In genomic region chr6:115838161-115838597, GRCm38 (mm10) we compare ENCODE assay signal across 9 mouse cellular contexts. TPM values are rescaled to one million over a fixed set of nuclear protein-coding genes. Genes with fewer than 3 reads are reported as not detected.
A peak's percentile ranks its signal among the peaks of the same experiment; 100 is the strongest.
DNase-seq lines count a peak whose midpoint lies in the region; ATAC-seq lines count a peak whose summit lies in the region.
"Had no signal": no experiment of that assay in that cellular context is flagged by ENCODE, and none has a peak within 500 bp of the region (broad histone marks: within the 10 kb centered on the region; RNA-seq: fewer than 3 reads in every experiment).

TSS of gene Efcab12 (minus strand) at chr6:115838412.

- H3K9me3 ChIP-seq in heart, embryonic 13.5 days = no peaks in the 10 kb centered on the region
- no peaks in the 10 kb centered on the region for H3K9me3 ChIP-seq in kidney, embryonic 16.5 days (ENCODE audit: low read length)
- H3K9me3 ChIP-seq in limb, embryonic 15.5 days = no peaks in the 10 kb centered on the region
- H3K9me3 ChIP-seq in midbrain, embryonic 16.5 days (replicated peaks; ENCODE audit: control insufficient read depth, low read length, poor library complexity, severe bottlenecking) = no peaks in the 10 kb centered on the region
- H3K9me3 ChIP-seq in stomach, embryonic 16.5 days (replicated peaks; ENCODE audit: control insufficient read depth, low read length) = no peaks in the 10 kb centered on the region

- H3K4me3 ChIP-seq in brown adipose tissue, adult 24 weeks (ENCODE audit: insufficient read depth, low read depth, low read length) = peak within 1 kb of the TSS; percentile 59
- peak within 1 kb of the TSS; percentile 47 for H3K4me3 ChIP-seq in heart, embryonic 13.5 days
- H3K4me3 ChIP-seq in kidney, embryonic 16.5 days (ENCODE audit: low read length) = peak within 1 kb of the TSS; percentile 42
- H3K4me3 ChIP-seq in limb, embryonic 15.5 days = peak within 1 kb of the TSS; percentile 35
- peak within 1 kb of the TSS; percentile 40 for H3K4me3 ChIP-seq in midbrain, embryonic 16.5 days (ENCODE audit: low read depth, low read length)
- H3K4me3 ChIP-seq in stomach, embryonic 16.5 days (replicated peaks; ENCODE audit: low read length) = peak within 1 kb of the TSS; percentile 40

- under 1% methylated on average over 19 of the region's 19 CpGs for WGBS in heart, embryonic 13.5 days
- whole genome bisulfite sequencing in kidney, embryonic 16.5 days = 1% methylated on average over 19 of the region's 19 CpGs
- WGBS in limb, embryonic 15.5 days = 2% methylated on average over 19 of the region's 19 CpGs
- under 1% methylated on average over 19 of the region's 19 CpGs for WGBS in midbrain, embryonic 16.5 days
- 1% methylated on average over 19 of the region's 19 CpGs for WGBS in stomach, embryonic 16.5 days

- H3K4me2 ChIP-seq in heart, embryonic 13.5 days = peak within 1 kb of the TSS; percentile 71
- H3K4me2 ChIP-seq in kidney, embryonic 16.5 days (replicated peaks; ENCODE audit: low read depth, low read length) = peak within 1 kb of the TSS; percentile 64
- H3K4me2 ChIP-seq in limb, embryonic 15.5 days = peak within 1 kb of the TSS; percentile 63
- H3K4me2 ChIP-seq in midbrain, embryonic 16.5 days (ENCODE audit: low read length) = peak within 1 kb of the TSS; percentile 80
- peak within 1 kb of the TSS; percentile 66 for H3K4me2 ChIP-seq in stomach, embryonic 16.5 days (ENCODE audit: low read depth, low read length)

- H3K27me3 ChIP-seq in heart, embryonic 13.5 days (replicated peaks) = no peaks in the 10 kb centered on the region
- no peaks in the 10 kb centered on the region for H3K27me3 ChIP-seq in kidney, embryonic 16.5 days (ENCODE audit: insufficient read depth, low read length)
- no peaks in the 10 kb centered on the region for H3K27me3 ChIP-seq in limb, embryonic 15.5 days
- no peaks in the 10 kb centered on the region for H3K27me3 ChIP-seq in midbrain, embryonic 16.5 days (ENCODE audit: control insufficient read depth, insufficient read depth, low read depth, low read length)
- no peaks in the 10 kb centered on the region for H3K27me3 ChIP-seq in stomach, embryonic 16.5 days (ENCODE audit: control insufficient read depth, insufficient read depth, low read length)
- H3K27me3 ChIP-seq: CH12.LX had no signal

- peaks cover 21% of the 10 kb centered on the region for H3K36me3 ChIP-seq in heart, embryonic 13.5 days
- 0 out of 2 replicates have a peak, but pooled peaks cover 10% of the 10 kb centered on the region for H3K36me3 ChIP-seq in kidney, embryonic 16.5 days (ENCODE audit: insufficient read depth, low read length)
- peaks cover 15% of the 10 kb centered on the region for H3K36me3 ChIP-seq in limb, embryonic 15.5 days
- H3K36me3 ChIP-seq in midbrain, embryonic 16.5 days (ENCODE audit: control insufficient read depth, insufficient read depth, low read length) = peaks cover 4% of the 10 kb centered on the region; the same call in 1 of the 2 replicates
- H3K36me3 ChIP-seq in stomach, embryonic 16.5 days (ENCODE audit: control insufficient read depth, insufficient read depth, low read length) = 0 out of 2 replicates have a peak, but pooled peaks cover 5% of the 10 kb centered on the region

- DNase-seq in B cell, adult 2 months = peak; percentile 14 to 31

- ATAC-seq in erythroid progenitor cell, adult 5-6 weeks (replicated peaks; ENCODE audit: low FRiP score, poor library complexity, severe bottlenecking) = peak; percentile 96
- 0 out of 2 replicates have a peak, but pooled peaks have one; percentile 31 for ATAC-seq in heart, embryonic 13.5 days (ENCODE audit: extremely low read depth, insufficient number of reproducible peaks, low FRiP score, low TSS enrichment)
- peak; percentile 93 for ATAC-seq in kidney, embryonic 16.5 days (ENCODE audit: low FRiP score, low TSS enrichment)
- ATAC-seq in limb, embryonic 15.5 days (ENCODE audit: insufficient number of reproducible peaks, low FRiP score, low TSS enrichment, low read depth) = peak; percentile 80; the same call in 1 of the 2 replicates
- ATAC-seq in midbrain, embryonic 16.5 days = peak; percentile 96
- peak; percentile 92 for ATAC-seq in stomach, embryonic 16.5 days (ENCODE audit: insufficient read depth, low FRiP score)

- H3K4me1 ChIP-seq in brown adipose tissue, adult 24 weeks (ENCODE audit: control insufficient read depth, insufficient read depth, insufficient read length, low read length) = no peaks in the 10 kb centered on the region
- H3K4me1 ChIP-seq in heart, embryonic 13.5 days = peaks cover 14% of the 10 kb centered on the region
- H3K4me1 ChIP-seq in kidney, embryonic 16.5 days (ENCODE audit: insufficient read depth, low read length) = peaks cover 5% of the 10 kb centered on the region
- H3K4me1 ChIP-seq in limb, embryonic 15.5 days = peaks cover 7% of the 10 kb centered on the region
- H3K4me1 ChIP-seq in midbrain, embryonic 16.5 days (ENCODE audit: control insufficient read depth, insufficient read depth, low read length) = peaks cover 3% of the 10 kb centered on the region; the same call in 1 of the 2 replicates
- H3K4me1 ChIP-seq in stomach, embryonic 16.5 days (ENCODE audit: control insufficient read depth, insufficient read depth, low read length) = peaks cover 4% of the 10 kb centered on the region

- H3K9ac ChIP-seq in heart, embryonic 13.5 days = peak within 1 kb of the TSS; percentile 61
- H3K9ac ChIP-seq in kidney, embryonic 16.5 days (replicated peaks; ENCODE audit: low read length) = peak within 1 kb of the TSS; percentile 55
- no peak within 1 kb of the TSS for H3K9ac ChIP-seq in limb, embryonic 15.5 days
- peak within 1 kb of the TSS; percentile 51; the same call in 1 of the 2 replicates for H3K9ac ChIP-seq in midbrain, embryonic 16.5 days (ENCODE audit: low read depth, low read length)
- peak within 1 kb of the TSS; percentile 43 for H3K9ac ChIP-seq in stomach, embryonic 16.5 days (ENCODE audit: low read length)

- H3K27ac ChIP-seq in brown adipose tissue, adult 24 weeks (replicated peaks; ENCODE audit: low read depth, low read length) = no peak within 1 kb of the TSS
- 0 out of 2 replicates have a peak within 1 kb of the TSS, but pooled peaks have one; percentile 0 for H3K27ac ChIP-seq in heart, embryonic 13.5 days (replicated peaks)
- peak within 1 kb of the TSS; percentile 56 for H3K27ac ChIP-seq in kidney, embryonic 16.5 days (ENCODE audit: low read length)
- H3K27ac ChIP-seq in limb, embryonic 15.5 days = no peak within 1 kb of the TSS
- H3K27ac ChIP-seq in midbrain, embryonic 16.5 days (ENCODE audit: low read length) = peak within 1 kb of the TSS; percentile 19; the same call in 1 of the 2 replicates
- H3K27ac ChIP-seq in stomach, embryonic 16.5 days (ENCODE audit: low read length) = no peak within 1 kb of the TSS

RNA-seq across cellular contexts. Expression of gene Efcab12, which starts in this region (rescaled TPM):
- polyA plus RNA-seq in brown adipose tissue, adult 24 weeks (2012; ENCODE audit: insufficient read depth, insufficient read length, missing spikeins) = 0.46 TPM in 1 of 2 replicates, not detected in the other
- total RNA-seq in erythroid progenitor cell, adult 5-6 weeks (2015; ENCODE audit: low replicate concordance) = not detected in 2 replicates
- total RNA-seq in erythroid progenitor cell, adult 5-6 weeks (2017; ENCODE audit: low replicate concordance) = not detected in 2 replicates
- polyA plus RNA-seq in heart, embryonic 13.5 days (2015; fragmentation: Nextera tagmentation; extraction: Ambion mirVana) = 0.46 and 0.53 TPM in 2 replicates
- polyA plus RNA-seq in kidney, embryonic 16.5 days (2015; fragmentation: Nextera tagmentation; extraction: Ambion mirVana) = 2.3 and 2.8 TPM in 2 replicates
- 0.21 and 0.32 TPM in 2 replicates for polyA plus RNA-seq in limb, embryonic 15.5 days (2015; fragmentation: Nextera tagmentation; extraction: Ambion mirVana)
- polyA plus RNA-seq in midbrain, embryonic 16.5 days (2015; fragmentation: Nextera tagmentation; extraction: Ambion mirVana) = 3.1 and 3.2 TPM in 2 replicates
- polyA plus RNA-seq in stomach, embryonic 16.5 days (2015; fragmentation: Nextera tagmentation; extraction: Ambion mirVana) = 0.60 and 0.65 TPM in 2 replicates

Comparison
In these comparisons a context has a peak if more than half of its experiments do, and no peak if none do; other contexts are left out.
1. Peak in ATAC-seq in erythroid progenitor cell, adult 5-6 weeks; RNA of the gene not detected or under 1 TPM.
2. Peak in ATAC-seq, H3K4me3 ChIP-seq, H3K27ac ChIP-seq, H3K9ac ChIP-seq and H3K4me2 ChIP-seq in heart, embryonic 13.5 days; RNA of the gene not detected or under 1 TPM.
3. Peak in ATAC-seq, H3K4me3 ChIP-seq and H3K4me2 ChIP-seq in limb, embryonic 15.5 days; RNA of the gene not detected or under 1 TPM.
4. Peak in ATAC-seq, H3K4me3 ChIP-seq, H3K9ac ChIP-seq and H3K4me2 ChIP-seq in stomach, embryonic 16.5 days; RNA of the gene not detected or under 1 TPM.
5. H3K27ac ChIP-seq: peak in kidney, embryonic 16.5 days (single experiment) and midbrain, embryonic 16.5 days (single experiment); none in brown adipose tissue, adult 24 weeks (single experiment), limb, embryonic 15.5 days (single experiment) and stomach, embryonic 16.5 days (single experiment).
6. ATAC-seq: peak in every context shown above with its lines; median percentile 96 in erythroid progenitor cell, adult 5-6 weeks; 96 in midbrain, embryonic 16.5 days; 93 in kidney, embryonic 16.5 days; 92 in stomach, embryonic 16.5 days; 80 in limb, embryonic 15.5 days; 31 in heart, embryonic 13.5 days.
7. Peak in every context shown above with its lines, with median percentiles within 50 percentile points of each other: H3K4me3 ChIP-seq and H3K4me2 ChIP-seq.